Mouse (Mus musculus): ENCODE data around the gene Mllt10.

DNA sequence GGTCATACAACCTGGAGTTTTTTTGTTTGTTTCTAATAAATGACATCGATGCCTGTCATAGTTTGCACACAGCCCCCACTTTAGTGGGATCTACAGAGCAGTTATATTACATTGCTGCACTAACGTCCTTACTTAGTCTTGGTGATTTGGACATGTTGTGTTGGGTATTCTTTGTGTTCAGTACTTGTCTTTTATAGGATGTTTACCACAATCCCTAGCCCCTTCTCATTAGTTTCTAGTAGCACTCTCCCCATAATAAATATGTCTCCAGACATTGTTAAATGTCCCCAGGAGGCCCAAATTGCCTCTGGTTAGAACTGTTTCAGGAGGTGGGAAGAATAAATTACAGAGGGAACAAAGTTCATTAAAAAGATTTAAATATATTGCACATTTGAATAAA lies 110.5 kb downstream of the Mllt10 start:
- no peak for TF ChIP-seq CTCF (IDR thresholded peaks at IDR 0.05; ENCODE audit: control insufficient read depth, insufficient read depth, insufficient read length)
- no peak for TF ChIP-seq CEBPB (IDR thresholded peaks at IDR 0.05; ENCODE audit: low read depth)
- TF ChIP-seq MAX (IDR thresholded peaks at IDR 0.05) = no peak
- TF ChIP-seq USF1 (IDR thresholded peaks at IDR 0.05; ENCODE audit: low read depth) = no peak
- no peak for TF ChIP-seq MYOD1 (IDR thresholded peaks at IDR 0.05; ENCODE audit: control insufficient read depth, insufficient read length, low read depth)
